Mouse (Mus musculus) heart, postnatal 0 days (tissue): Measurements from ENCODE around the gene Ube2k.
"Not testable (repeated sequence)": the region's sequence is repeated elsewhere in the genome, so short reads cannot be mapped to it uniquely, and the experiment has no call there.

Source experiments
- CTCF ChIP-seq: IDR thresholded peaks from 2 replicates; pipeline ENCODE4 v1.5.1; 2016; ENCODE audit warnings: antibody characterized with exemption, control low read depth, low read depth
- EP300 ChIP-seq: IDR thresholded peaks from 2 replicates; pipeline ENCODE4 v1.6.1; 2016; ENCODE audit warnings: antibody characterized with exemption, low read depth

DNA sequence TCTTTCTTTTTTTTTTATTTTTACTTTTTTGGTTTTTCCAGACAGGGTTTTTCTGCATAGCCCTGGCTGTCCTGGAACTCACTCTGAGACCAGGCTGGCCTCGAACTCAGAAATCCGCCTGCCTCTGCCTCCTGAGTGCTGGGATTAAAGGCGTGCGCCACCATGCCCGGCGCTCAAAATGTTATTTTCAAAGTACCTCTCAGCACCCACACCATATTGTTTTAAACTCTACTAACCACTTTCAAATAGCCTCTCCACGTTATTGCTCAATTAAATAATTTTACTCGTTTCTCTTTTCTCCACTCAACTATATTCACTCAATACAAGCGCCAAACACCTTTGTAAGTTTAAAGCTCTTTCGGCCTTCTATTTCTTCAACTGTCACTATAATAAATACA is 966 bp upstream of the Ube2k start:
- TF ChIP-seq CTCF, EP300: not testable (repeated sequence)
